Mouse (Mus musculus): Measurements from ENCODE around the gene 4933427D14Rik. TPM values are rescaled to one million over a fixed set of nuclear protein-coding genes. Genes with fewer than 3 reads are reported as not detected.
A peak's percentile ranks its signal among the peaks of the same experiment; 100 is the strongest.

The 4933427D14Rik gene
- 1 to 10 TPM; 3.1 to 4.2 TPM for total RNA-seq (2021)

- peak; percentile 89 to 92 for DNase-seq
- intact Hi-C loops (cut with DNase I) = loop anchor here (5.0 to 10.0 kb wide), 2 partner anchors 155 to 587 kb away; partner anchors contain the start of genes Cyb5d2 and Zzef1
These were observed at the start of gene 4933427D14Rik, which contains the start of gene Txndc17 for GRCm38 (mm10) chr11:72207204-72207833. 4933427D14Rik (minus strand) TSS chr11:72207459. Txndc17 (plus strand) TSS chr11:72207547.

- intact Hi-C loops (cut with DNase I) = no loop called here
- no peak for DNase-seq
These were observed 49.2 kb upstream of the 4933427D14Rik start for GRCm38 (mm10) chr11:72256441-72256840.

GRCm38 (mm10) chr11:72255629-72256028 is 48.4 kb upstream of the 4933427D14Rik start:
- DNase-seq = no peak
- intact Hi-C loops (cut with DNase I) = no loop called here

- intact Hi-C loops (cut with DNase I) = no loop called here
- DNase-seq = no peak
These were observed 38.0 kb upstream of the 4933427D14Rik start for GRCm38 (mm10) chr11:72245196-72245753.

- no peak for DNase-seq
- intact Hi-C loops (cut with DNase I) = no loop called here
These were observed 33.0 kb upstream of the 4933427D14Rik start for GRCm38 (mm10) chr11:72240062-72240860.

DNA sequence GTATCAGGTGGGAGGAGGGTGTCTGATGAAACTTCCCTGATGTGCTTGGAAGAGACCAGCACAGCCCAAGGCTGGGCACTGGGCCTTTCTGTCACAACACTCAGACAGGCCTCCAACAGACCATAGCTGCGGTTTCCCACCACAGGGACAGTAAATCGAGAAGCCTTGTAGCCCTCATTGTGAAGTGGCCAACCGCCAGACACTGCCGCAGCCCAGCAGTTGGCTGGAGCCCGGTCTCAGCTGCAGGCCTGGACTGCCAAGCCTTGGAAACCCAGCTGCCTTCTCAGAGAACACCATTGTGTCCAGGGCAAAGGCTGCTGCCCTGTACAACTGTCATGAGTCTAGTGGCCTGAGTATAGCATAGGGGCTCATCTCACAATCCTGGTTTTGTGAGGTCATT is 26.8 kb upstream of the 4933427D14Rik start:
- intact Hi-C loops (cut with DNase I) = no loop called here
- DNase-seq = no peak

DNA sequence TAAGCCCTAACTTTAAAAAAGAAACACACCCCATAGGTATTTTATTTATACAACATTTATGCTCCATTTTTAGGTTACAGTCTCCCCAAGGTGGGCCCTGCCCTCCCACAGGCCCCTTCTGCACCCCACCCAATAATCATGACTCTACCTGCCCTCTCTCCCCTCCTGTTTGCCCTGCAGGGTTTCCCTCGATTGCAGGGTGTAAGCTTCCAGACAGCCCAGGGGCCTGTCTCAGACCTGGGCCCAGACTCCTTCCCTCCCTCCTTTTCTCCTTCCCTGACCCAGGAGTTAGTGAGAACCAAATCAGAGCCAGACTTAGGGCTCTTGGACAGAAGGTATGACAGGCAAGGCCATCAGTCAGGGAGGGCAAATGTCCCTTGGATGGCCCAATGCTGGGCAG is 25.7 kb upstream of the 4933427D14Rik start:
- intact Hi-C loops (cut with DNase I) = no loop called here
- DNase-seq = no peak

DNA sequence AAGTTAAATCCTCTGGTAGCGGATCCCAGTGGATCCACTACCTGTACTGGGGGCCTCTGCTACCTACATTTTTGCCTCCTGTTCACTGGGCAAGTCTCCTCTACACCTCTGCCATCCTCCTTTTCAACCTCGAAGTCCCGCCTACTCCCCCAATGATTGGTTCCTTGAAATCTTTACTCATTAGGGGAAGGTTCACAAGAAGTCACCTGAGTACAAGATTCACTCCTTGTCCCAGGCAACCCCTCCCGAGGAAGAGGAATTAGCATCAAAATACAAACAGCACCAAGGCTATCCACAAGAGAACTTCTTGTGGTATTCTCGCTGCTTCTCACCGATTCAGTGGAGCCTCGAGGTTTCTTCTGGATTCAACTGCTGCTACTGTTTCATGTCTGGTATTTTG is 24.8 kb upstream of the 4933427D14Rik start:
- DNase-seq = no peak
- intact Hi-C loops (cut with DNase I) = no loop called here

DNA sequence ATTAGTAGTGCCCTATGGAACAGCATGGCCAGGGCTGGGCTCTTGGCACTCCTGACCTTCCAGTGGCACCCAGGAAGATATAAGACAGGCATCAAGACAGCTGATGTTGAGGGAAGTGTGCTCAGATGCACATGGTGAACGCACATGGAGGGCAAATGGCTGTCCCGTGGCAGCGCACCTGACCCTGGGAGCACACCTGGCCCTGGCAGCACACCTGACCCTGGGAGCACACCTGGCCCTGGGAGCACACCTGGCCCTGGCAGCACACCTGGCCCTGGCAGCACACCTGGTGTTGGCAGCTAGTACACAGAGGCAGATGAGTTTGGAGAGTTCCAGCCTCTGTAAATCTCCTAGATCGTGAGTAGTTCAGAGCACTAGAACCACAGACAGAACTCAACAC is 21.3 kb upstream of the 4933427D14Rik start:
- intact Hi-C loops (cut with DNase I) = no loop called here
- DNase-seq = no peak

GRCm38 (mm10) chr11:72226901-72227300 is 19.6 kb upstream of the 4933427D14Rik start:
- DNase-seq = no peak
- intact Hi-C loops (cut with DNase I) = loop anchor here (1.0 kb wide), 1 partner anchor 336 kb away; no protein-coding TSS in a partner anchor

DNA sequence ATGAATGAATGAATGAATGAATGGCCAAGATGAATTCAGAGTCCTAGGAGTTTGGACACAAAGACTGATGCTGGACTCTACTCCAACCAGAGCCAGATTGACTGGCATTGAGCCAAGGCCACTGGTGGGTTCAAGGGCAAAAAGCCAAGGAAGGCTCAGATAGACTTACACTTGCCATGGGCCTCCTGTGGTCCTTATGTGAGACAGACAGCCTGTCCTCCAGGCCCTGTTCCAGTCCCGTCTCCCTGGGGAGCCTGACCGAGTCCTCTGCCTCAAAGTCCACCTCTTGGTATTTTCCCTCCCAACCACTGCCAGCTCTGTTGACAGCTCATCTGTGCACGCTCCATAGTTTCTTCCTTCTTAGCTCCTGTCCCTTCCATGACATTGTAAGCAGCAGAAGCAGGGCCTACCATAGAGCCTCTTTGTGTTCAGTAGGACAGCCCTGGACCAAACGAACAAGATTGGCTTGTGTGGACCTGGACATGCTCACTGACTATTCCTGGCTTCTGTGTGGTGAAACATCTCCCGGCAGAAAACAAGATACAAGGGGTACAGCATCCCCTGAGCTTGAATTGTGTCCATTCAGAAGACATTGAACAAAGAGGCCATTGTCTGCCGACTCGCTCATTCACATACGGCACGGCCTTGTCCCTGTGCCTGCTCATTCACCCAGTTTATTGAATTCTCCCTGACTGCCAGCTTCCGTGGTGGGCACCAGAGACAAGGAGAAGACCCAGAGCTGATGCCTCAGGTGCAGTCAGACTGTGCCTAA is 18.9 kb upstream of the 4933427D14Rik start:
- intact Hi-C loops (cut with DNase I) = loop anchor here (1.0 kb wide), 1 partner anchor 337 kb away; no protein-coding TSS in a partner anchor
- no peak for DNase-seq

DNA sequence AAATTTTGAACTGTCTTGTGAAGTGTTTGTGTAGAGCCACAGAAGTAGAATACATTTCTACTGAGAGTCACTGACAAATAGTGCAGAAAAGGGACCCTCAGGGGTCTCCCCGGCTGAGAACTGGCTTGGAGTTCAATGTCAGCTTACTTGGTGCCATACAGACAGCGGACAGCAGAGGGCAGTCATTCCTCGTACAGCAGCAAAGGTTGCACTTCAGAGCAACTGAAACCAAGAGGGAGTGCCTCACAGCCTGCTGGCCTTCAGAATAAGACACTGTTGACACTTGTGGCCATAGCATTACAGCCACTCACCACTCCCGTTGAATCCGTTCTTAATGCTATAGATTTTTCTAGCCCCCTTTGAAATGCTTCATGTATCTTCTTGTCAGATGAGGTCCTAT is 17.6 kb upstream of the 4933427D14Rik start:
- DNase-seq = peak; percentile 77 to 85
- intact Hi-C loops (cut with DNase I) = loop anchor here (2.0 to 5.0 kb wide), 4 partner anchors 42 to 204 kb away; partner anchors contain the start of gene Slc13a5

- no peak for DNase-seq
- intact Hi-C loops (cut with DNase I) = loop anchor here (5.0 kb wide), 1 partner anchor 119 kb away; no protein-coding TSS in a partner anchor
These were observed 16.2 kb upstream of the 4933427D14Rik start for GRCm38 (mm10) chr11:72223414-72223813.

DNA sequence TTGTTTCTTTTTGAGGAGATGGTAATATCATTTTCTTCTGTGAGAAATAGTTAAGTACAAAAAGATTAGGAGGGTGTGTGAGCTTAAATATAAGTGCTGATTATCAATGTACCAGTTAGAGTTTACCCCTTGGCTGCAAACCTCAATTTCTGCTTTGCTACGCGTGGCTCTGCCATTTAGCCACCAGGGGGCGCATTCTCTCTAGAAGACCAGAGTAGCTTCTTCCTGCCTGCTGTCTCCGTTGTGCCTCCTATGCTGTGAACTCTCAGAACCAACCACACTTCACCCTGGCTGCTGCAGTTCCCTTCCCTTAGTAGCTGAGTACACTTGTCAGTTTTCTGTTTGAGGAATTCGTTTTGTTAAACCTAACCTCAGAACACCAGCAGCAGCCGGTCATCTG is 14.0 kb upstream of the 4933427D14Rik start:
- DNase-seq = peak; percentile 65 to 68
- intact Hi-C loops (cut with DNase I) = loop anchor here (5.0 kb wide), 1 partner anchor 121 kb away; no protein-coding TSS in a partner anchor

DNA sequence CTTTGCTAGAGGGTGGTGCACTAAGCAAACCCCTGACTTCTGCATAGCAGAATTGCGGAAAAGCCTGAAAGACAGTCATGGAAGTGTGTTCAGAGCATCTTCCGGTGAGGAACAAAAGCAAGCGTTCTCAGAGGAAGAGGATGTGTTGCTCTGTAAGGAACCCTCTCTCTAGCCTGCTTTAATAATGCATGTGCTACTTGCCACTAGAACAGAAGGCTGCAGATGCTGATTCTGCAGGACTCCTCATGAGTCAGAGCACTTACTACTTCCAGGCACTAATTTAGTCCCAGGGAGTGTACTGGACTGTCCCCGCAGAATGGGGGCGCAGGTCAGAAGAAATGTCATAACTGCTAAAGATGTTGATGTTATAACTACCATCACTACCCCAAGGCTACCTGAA is 9.9 kb upstream of the 4933427D14Rik start:
- intact Hi-C loops (cut with DNase I) = no loop called here
- no peak for DNase-seq

GRCm38 (mm10) chr11:72215410-72215797 is 8.1 kb upstream of the 4933427D14Rik start, which contains the start of gene Med31:
Med31 (minus strand) TSS chr11:72215592.
- peak; percentile 75 to 76 for DNase-seq
- intact Hi-C loops (cut with DNase I) = no loop called here

DNA sequence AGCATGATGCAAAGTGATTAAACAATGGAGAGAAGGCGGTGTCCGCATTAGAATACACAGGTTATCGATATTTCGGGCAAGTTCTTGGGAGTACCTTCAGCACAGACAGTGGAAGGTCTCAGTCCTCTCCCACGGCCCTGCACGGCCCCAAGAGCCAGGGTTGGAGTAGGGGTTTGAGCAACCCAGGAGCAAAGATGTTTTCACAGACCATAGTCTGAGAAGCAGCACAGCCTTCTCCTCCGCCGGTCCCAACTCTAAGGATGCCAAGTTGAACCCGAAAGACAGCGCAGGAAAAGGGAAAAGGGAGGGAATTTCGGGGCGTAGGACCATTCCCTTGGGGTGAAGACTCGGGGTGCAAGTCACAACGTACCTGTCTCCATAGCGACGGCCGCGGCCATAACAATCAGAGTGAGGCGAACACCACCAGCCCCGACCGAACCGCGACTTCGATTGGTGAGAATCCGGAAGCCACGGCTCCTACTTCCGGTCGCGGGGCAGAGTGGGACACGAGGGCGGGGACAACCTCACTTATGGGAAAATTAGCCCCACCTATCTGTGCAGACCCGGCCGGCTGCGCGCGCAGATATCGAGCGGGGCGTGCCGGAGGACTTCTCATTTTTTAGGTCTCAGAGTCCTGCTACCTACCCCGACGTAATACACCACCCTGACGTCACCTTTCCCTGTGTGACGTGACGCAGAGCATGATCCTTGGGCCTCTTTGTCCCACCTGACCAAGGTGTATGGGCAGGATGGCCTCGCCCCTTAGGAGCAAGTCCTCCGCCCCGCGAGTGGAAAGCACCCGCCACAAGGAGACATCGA is 7.5 kb upstream of the 4933427D14Rik start:
- DNase-seq = peak; percentile 89 to 91
- intact Hi-C loops (cut with DNase I) = no loop called here

- intact Hi-C loops (cut with DNase I) = loop anchor here (5.0 to 10.0 kb wide), 2 partner anchors 156 to 587 kb away; partner anchors contain the start of genes Cyb5d2 and Zzef1
- no peak for DNase-seq
These were observed 647 bp upstream of the 4933427D14Rik start for GRCm38 (mm10) chr11:72207834-72208377.

Measured in heart, postnatal 36 days (tissue).